Mouse (Mus musculus) limb, embryonic 14.5 days (tissue): ENCODE data around the gene Radil. TPM values are rescaled to one million over a fixed set of nuclear protein-coding genes. Genes with fewer than 3 reads are reported as not detected.

Experiments used
- ATAC-seq: fragments of 200-750 bp; cut with Nextera tagmentation; 2 replicates; pipeline ENCODE4 v1.8.0; 2017; ENCODE audit warnings: low read depth, moderate number of reproducible peaks, moderate TSS enrichment; ENCODE audit not compliant: low FRiP score
- DNase-seq: peaks from one replicate; pipeline ENCODE4 v3.0.0-alpha.2; 2015; ENCODE audit warnings: low spot score
- H3K27ac ChIP-seq: fragments of 300-500 bp; sonication (generic); replicated peaks from 2 replicates; pipeline ENCODE4 v1.5.1; 2014; ENCODE audit warnings: low read depth, mild to moderate bottlenecking, low read length, moderate library complexity, mixed read lengths
- H3K27me3 ChIP-seq: fragments of 300-500 bp; sonication (generic); 2 replicates; pipeline ENCODE4 v1.6.1; 2014; ENCODE audit warnings: low read length, mixed read lengths; ENCODE audit not compliant: control insufficient read depth, insufficient read depth
- H3K36me3 ChIP-seq: fragments of 300-500 bp; sonication (generic); 2 replicates; pipeline ENCODE4 v1.6.1; 2014; ENCODE audit warnings: mild to moderate bottlenecking, low read length, moderate library complexity, mixed read lengths; ENCODE audit not compliant: control insufficient read depth, insufficient read depth
- H3K4me1 ChIP-seq: fragments of 300-500 bp; sonication (generic); 2 replicates; pipeline ENCODE4 v1.6.1; 2014; ENCODE audit warnings: antibody characterized with exemption, low read length, mixed read lengths; ENCODE audit not compliant: control insufficient read depth, insufficient read depth
- H3K4me2 ChIP-seq: fragments of 300-500 bp; sonication (generic); replicated peaks from 2 replicates; pipeline ENCODE4 v1.6.1; 2014; ENCODE audit warnings: low read depth, mild to moderate bottlenecking, low read length, moderate library complexity; ENCODE audit not compliant: severe bottlenecking
- H3K4me3 ChIP-seq: fragments of 300-500 bp; sonication (generic); replicated peaks from 2 replicates; pipeline ENCODE4 v1.5.1; 2014; ENCODE audit warnings: low read length
- H3K9ac ChIP-seq: fragments of 300-500 bp; sonication (generic); 2 replicates; pipeline ENCODE4 v1.6.1; 2014; ENCODE audit warnings: mild to moderate bottlenecking, low read depth, low read length, moderate library complexity; ENCODE audit not compliant: severe bottlenecking
- H3K9me3 ChIP-seq: fragments of 300-500 bp; sonication (generic); 2 replicates; pipeline ENCODE4 v1.6.1; 2016; ENCODE audit warnings: low read length; ENCODE audit not compliant: control insufficient read depth
- POLR2A ChIP-seq: fragments of 200-500 bp; IDR thresholded peaks from 2 replicates; pipeline ENCODE4 v1.8.0; 2012; ENCODE audit warnings: inconsistent platforms, mild to moderate bottlenecking, moderate library complexity, borderline replicate concordance; ENCODE audit not compliant: insufficient read depth, insufficient read length; ENCODE audit errors: extremely low read depth
- WGBS: fragments of 180-500 bp; shearing (Covaris S2); extraction: QIAGEN DNeasy Blood & Tissue Kit; methylation state at CpG from one replicate; pipeline ENCODE4 v1.1.7; 2014; 5-methylcytosine and 5-hydroxymethylcytosine counted together
- polyA plus RNA-seq, 2 experiments: library from polyadenylated mRNA; depleted of rRNA in 1 of 2; stranded (reverse) in 1 of 2; unstranded in 1 of 2; fragments of >200 nt; fragmentation: Nextera tagmentation in 1 of 2; extraction: Ambion mirVana in 1 of 2; gene quantifications; 2 replicates each; pipeline versions ENCODE4 v1.2.1 to v1.2.3; 2012 to 2014

Gene Radil
- polyA plus RNA-seq, 2 experiments: 5.7 to 7.4 TPM

GRCm38 (mm10) chr5:142495321-142496096, 55.4 kb downstream of the Radil start:
- H3K36me3 ChIP-seq: no peaks in the 10 kb centered on the region
- WGBS: 36% methylated on average over 14 of the region's 14 CpGs
- no peak overlapping the region for H3K4me2 ChIP-seq
- no peak overlapping the region for H3K9ac ChIP-seq
- no peaks in the 10 kb centered on the region for H3K4me1 ChIP-seq
- no peaks in the 10 kb centered on the region for H3K9me3 ChIP-seq
- H3K4me3 ChIP-seq: no peak overlapping the region
- no peak for TF ChIP-seq POLR2A
- no peaks in the 10 kb centered on the region for H3K27me3 ChIP-seq
- no peak overlapping the region for H3K27ac ChIP-seq
- ATAC-seq (no peak), DNase-seq (no peak)

- Histone ChIP-seq H3K4me1 (no peaks in the 10 kb centered on the region), H3K36me3 (no peaks in the 10 kb centered on the region), H3K4me3 (no peak overlapping the region), H3K9me3 (no peaks in the 10 kb centered on the region), H3K9ac (no peak overlapping the region), H3K4me2 (no peak overlapping the region), H3K27me3 (no peaks in the 10 kb centered on the region), H3K27ac (no peak overlapping the region)
- no peak for TF ChIP-seq POLR2A
- WGBS: 85% methylated on average over 3 of the region's 3 CpGs
- DNase-seq (no peak), ATAC-seq (no peak)
These were observed 57.6 kb downstream of the Radil start for GRCm38 (mm10) chr5:142493307-142493706.

DNA sequence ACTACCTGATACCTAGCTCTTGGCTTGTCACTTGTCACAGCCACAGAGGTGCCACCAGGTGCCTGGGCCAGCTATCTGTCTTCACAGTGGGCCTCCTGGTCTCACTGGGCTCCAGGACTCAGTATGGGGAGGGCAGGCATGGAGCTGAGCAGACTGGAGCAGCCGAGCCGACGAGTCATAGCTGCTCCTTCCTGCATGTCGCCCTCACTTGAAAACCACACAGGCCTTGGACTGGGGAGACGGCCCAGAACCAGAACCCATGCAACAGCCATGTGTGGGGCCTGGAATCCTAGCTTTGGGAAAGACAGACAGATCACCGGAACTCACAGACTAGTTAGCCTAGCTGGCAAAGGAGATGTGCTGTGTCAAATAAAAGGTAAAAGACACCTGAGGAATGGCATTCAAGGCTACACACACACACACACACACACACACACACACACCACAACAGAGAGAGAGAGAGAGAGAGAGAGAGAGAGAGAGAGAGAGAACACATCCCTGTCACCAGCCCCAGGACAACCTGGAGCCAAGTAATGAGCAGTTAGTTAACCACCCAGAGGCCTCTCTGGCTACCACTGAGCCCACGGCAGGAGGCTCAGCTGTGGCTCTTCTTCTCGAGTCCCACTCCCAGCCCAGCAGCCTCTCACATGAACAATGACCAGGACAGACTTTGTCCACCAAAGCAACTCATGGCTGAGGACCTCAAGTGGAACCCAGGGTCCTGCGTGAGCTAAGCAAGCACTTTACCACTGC, 60.8 kb downstream of the Radil start:
- WGBS: 62% methylated on average over 9 of the region's 9 CpGs

DNA sequence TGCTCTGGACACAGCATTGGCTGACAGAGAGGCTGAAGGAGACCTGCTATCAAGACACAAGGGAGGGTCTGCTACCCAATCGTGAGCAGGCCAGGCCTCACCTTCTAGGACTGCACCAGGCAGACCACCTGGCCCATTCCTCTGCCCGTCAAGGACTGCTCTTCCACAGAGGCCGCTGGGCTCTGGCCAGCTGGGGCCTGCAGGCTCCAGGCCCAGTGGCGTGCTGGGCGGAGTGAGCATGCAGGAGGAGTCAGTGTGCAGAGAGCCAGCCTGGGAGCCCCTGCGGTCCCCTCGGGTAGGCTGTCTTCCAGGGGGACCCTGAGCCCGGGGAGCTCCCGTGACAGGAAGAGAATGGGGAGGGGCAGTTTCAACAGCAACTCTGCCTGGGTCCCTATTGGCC, 64.2 kb downstream of the Radil start:
- H3K27me3 ChIP-seq: no peaks in the 10 kb centered on the region
- H3K4me2 ChIP-seq: no peak overlapping the region
- DNase-seq: no peak
- no peak overlapping the region for H3K4me3 ChIP-seq
- H3K36me3 ChIP-seq: no peaks in the 10 kb centered on the region
- TF ChIP-seq POLR2A: no peak
- 65% methylated on average over 9 of the region's 9 CpGs for WGBS
- ATAC-seq: no peak
- no peaks in the 10 kb centered on the region for H3K4me1 ChIP-seq
- H3K9ac ChIP-seq: no peak overlapping the region; the same call in 1 of the 2 replicates
- no peak overlapping the region for H3K27ac ChIP-seq
- no peaks in the 10 kb centered on the region for H3K9me3 ChIP-seq

More for the DNA sequence above, 60.8 kb downstream of the Radil start:
- Histone ChIP-seq H3K27ac (no peak overlapping the region), H3K36me3 (no peaks in the 10 kb centered on the region), H3K4me2 (no peak overlapping the region), H3K27me3 (no peaks in the 10 kb centered on the region), H3K4me3 (no peak overlapping the region), H3K9ac (no peak overlapping the region), H3K9me3 (no peaks in the 10 kb centered on the region), H3K4me1 (no peaks in the 10 kb centered on the region)
- ATAC-seq: no peak
- no peak for DNase-seq
- no peak for TF ChIP-seq POLR2A

DNA sequence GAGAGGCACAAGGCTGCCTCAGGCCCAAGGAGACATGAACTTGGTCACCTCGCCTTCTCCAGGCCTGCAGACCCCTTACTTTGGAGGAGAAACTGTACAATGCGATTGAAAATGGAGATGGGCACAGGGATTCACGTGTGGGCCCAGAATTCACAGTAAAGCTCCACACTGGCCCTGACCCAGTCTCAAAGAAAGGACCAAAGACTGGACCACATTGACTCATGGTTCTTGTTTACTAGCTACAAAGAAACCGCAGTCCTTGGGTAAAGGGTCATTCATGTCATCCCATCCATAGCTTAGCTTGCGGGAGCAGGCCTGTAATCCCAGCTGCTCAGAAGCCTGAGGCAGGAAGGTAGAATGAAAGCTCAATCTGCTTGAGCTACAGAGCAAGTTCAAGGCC, 67.3 kb downstream of the Radil start:
- DNase-seq (no peak), ATAC-seq (no peak)
- Histone ChIP-seq H3K9me3 (no peaks in the 10 kb centered on the region), H3K4me1 (0 out of 2 replicates have a peak, but pooled peaks cover 3% of the 10 kb centered on the region), H3K36me3 (no peaks in the 10 kb centered on the region), H3K27me3 (no peaks in the 10 kb centered on the region), H3K27ac (no peak overlapping the region), H3K4me3 (no peak overlapping the region), H3K4me2 (no peak overlapping the region), H3K9ac (no peak overlapping the region)
- no peak for TF ChIP-seq POLR2A
- 94% methylated on average over 5 of the region's 5 CpGs for WGBS
